Mouse (Mus musculus) layer of hippocampus, adult 9-11 months (tissue): Measurements from ENCODE around the gene Atp7b.

Experiments
- DNase-seq: peaks from one replicate; pipeline ENCODE4 v3.0.0; 2022

The Atp7b gene

DNA sequence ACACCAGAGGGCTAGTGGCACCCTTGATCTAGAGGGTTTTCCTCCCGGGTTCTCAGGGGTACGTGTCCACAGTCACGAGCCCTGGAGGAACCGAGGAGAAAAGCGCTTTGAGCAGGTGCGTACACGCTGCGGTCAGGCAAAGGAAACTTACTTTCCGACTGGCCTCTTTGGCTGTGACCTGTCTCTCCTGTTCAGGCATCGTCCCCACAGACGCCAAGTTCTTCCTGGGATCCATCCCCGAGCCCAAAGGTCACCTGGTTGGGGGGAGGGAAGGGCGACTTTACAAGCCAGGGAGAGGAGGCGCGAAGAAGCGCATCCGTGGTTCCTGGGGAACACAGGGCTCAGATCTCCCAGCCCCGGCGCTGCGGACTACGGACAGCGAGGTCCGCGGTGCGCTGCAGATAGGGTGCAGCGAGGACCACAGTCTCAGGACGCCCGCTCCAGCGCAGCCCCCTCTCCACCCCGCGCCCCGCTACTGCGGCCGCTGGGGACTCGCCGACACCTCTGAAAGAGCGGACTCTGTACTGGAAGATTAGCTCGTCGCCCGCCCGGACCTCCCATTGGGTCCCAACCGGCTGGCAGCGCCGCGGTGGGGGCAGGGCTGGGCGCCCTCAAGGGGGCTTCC, at the start of gene Atp7b:
Gene Atp7b, minus strand, starts transcription at position 485 of the 625 bp plus-strand sequence.
- no peak for DNase-seq

DNA sequence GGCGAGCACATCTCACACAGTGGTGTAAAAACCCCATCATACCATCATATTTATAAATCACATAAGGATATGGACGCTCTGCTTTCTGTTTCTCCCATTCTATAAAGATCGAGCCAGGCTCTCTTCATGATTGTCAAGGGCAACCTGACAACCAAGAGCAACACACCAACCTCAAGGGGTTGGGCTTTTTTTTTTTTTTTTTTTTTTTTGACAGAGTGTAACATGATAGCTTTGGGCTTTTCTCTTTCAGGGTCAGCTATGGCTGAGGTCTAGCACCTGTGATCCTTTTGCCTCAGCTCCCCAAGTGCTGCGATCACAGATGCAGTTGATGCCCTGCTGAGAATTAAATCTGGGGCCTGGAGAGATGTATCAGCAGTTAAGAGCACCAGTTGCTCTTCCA, 46.9 kb upstream of the Atp7b start:
- no peak for DNase-seq

DNA sequence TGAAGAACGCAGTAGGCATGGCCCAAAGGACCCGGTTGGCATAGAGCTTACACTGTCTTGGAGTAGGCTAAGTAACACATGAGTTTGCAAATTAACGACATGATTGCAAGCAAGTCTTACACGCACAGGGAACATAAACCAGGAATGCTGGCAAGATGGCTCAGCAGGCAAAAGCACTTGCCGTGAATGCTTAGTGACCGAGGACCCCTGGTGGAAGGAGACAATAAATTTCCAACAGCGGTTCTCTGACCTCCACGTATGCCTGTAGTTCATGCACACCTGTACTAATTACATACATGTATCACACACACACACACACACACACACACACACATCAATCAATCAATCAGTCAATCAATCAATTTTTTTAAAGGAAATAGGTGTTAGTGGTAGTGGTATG, 31.5 kb upstream of the Atp7b start:
- no peak for DNase-seq

DNA sequence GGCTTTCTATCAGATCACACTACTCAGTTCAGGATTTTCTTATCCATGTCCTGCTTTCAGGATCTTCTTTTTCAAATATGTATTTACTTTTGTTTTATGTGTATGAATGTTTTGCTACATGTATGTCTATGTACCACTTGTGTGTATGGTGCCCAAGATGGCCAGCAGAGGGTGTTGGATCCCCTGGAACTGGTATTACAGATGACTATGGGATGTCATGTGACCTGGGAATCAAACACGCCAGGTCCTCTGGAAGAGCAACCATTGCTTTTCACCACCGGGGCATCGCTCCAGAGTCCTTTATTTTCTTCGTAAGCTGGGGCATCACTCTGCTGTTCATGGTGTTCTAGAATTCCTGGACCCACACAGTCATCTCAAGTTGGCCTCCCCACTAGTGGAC, 29.1 kb upstream of the Atp7b start:
- no peak for DNase-seq

DNA sequence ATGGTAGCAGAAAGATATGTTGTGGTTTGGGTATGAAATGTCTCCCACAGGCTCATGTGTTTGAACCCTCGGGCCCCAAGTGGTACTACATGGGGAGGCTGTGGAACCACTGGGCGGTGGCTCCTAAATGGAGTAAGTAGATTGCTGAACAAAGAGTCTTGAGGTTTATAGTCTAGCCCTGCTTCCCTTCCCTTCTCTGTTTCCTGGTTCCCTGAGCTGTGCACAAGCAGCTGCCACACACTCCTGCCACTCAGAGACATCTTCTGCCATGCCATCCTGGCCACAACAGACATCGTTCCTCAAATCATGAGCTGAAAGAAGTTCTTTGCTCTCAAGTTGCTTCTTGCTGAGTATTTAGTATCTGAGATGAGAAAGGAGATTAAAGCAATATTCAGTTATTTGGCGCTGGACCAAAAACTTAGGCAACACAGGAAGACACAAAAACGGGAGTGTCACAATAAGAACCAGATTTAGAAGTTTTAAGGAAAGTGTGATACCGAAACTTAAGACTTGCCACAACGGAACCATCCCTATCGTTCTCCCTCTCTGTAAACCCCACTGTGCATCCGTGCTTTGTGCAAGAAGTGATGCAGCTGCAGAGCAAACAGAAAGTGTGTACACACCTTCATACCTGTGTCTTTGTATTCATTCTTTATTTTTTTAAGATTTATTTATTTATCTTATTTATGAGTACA, 19.4 kb upstream of the Atp7b start:
- no peak for DNase-seq

DNA sequence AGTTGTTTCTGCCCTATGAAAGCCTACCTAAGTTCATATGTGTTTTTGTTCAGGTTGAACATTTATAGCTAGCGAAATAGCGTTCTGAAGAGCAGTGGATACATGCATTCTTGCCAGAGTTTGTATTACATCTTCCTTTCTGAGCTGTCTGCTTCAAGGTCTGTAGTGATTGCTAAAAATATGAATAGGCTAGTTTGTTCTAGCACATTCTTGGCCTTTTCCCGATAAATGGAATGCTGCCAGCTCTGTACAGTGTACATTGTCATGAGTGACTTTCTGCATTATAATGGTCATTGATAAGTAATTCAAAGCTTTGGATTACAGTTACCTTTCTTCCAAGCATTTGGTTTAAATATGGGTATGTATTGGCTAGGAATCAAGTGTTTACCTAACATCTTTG, 1.0 kb upstream of the Atp7b start:
- DNase-seq, result no peak

DNA sequence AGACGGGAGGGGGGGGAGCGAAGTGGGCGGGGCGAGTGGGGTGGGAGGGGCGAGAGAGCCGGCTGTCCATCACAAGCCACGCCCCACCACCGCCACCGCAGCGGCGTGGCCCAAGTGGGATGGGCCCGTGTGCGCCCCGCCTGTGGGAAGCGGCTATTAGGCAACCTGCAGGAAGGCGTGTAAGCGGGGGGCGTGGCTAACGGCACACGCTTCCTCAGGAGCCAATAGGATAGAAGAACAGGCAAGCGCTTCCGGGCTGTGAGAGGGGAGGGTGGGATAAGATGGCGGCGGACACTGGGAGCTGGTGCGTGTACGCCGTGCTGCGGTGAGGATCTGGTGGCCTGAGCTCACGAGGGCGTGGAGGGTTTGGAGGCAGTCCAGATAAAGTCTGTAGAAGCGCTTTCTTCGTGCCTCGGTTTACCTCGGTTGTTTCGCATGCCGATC, 363 bp upstream of the Atp7b start, which contains the start of gene Alg11:
Gene Alg11, plus strand, starts transcription at position 276 of the 444 bp plus-strand sequence.
- peak; percentile 99 for DNase-seq

DNA sequence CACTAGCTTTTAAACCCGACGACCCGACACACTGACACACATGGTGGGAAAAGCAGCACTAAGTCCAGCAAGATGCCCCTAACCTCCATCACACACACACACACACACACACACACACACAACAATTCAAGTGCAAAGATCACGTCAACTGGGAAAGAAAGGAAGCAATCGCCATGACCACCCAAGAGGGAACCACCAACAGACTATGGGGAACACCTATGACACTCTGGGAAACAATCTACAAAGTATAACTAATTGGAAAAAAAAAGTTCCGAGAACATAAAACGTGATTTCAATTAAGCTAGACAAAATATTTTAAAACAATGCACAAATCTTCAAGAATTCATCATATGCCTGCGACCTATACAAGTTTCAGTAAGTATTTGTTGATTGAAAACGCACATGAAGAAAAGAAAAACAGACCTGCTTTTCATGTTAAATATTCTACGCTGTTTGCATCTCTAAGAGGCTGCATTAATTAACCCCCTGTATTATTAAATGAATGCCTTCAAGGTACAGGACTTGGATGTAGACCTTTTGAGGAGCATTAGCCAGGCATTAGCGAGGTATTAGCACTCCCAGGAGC, 859 bp downstream of the Atp7b start:
- DNase-seq, result no peak

DNA sequence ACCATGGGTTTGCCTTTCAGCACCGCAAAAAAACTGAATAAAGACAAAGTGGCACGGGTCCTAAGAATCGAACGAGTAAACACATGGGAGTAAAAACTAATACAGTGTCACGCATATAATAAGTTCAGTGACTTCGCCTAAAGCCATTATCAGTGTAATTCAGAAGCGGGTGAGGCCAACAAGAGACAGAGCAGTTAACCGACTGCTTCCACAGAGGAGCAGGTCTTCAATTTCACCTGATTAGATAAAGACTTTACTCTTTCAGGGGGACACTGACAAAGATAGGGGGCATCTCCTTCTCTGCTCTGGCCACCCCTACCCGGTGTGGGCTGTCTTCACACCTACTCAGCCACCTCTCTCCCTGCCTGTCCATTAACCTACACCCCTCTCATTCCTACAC, 1.7 kb downstream of the Atp7b start:
- no peak for DNase-seq

DNA sequence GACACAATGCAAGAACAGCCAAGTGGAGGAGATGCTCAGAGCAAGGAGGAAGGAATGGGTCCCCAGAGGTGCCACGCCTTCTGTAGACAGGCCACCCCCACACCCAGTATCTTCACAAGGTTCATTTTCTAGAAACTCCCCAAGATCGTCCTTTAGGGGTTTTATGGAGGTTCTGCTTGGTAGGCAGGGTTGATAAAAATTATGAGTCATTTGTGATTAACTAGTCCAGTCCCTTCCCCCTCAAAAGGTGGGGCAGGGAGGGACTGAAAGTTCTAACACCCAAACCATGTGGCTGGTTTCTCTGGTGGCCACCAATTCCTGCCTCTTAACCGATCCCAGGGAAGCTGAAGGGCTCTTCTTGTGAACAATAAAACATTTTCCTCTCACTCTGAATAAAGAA, 3.3 kb downstream of the Atp7b start:
- DNase-seq, result no peak

DNA sequence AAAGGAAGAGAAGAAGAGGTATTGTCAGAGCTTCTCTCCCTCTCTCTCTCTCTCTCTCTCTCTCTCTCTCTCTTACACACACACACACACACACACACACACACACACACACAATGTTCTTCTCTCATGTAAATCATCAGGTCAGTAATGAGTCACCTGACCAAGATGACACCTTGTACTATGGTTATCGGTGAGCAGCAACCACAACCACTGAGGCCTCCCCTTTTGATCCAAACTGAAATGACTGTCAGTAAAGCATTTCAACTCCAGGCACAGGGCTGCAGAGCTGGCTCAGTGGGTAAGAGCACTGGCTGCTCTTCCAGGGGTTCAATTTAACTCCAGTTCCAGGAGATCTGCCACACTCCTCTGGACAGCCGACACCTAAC, 4.6 kb downstream of the Atp7b start:
- DNase-seq, result no peak

DNA sequence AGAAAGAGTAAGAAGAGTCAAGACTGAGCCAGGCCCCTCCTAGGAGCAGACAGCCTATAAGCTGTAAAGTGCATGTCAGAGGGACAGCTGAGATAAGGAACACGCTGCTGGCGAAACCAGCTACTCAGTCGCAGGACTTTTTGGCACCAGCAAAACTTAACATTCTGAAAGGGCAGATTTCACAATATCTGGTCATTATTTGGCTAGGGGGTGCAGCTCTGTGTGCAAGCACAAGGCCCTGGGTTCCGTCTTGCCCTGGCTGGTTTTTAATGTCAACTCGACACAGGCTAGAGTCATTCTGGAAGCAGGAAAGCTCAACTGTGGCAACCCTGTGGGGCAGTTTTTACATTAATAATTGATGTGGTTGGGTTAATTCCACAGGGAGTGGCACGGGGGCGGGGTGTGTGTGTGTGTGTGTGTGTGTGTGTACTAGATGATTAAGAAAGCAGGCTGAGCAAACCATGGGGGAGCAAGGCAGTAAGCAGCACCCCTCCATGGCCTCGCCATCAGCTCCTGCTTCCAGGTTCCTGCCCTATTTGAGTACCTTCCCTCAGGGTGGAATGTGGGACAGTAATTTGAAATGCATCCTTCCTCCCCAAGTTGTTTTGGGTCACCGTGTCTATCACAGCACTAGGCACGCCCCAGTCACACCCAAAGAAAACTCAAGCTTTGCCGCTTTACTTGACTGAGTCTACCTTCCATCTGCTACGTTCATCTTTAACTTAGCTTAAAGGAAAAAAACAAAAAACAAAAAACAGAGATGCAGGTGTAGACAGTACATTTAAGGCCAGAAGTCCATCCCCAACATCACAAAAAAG, 5.2 kb downstream of the Atp7b start:
- DNase-seq, result no peak

DNA sequence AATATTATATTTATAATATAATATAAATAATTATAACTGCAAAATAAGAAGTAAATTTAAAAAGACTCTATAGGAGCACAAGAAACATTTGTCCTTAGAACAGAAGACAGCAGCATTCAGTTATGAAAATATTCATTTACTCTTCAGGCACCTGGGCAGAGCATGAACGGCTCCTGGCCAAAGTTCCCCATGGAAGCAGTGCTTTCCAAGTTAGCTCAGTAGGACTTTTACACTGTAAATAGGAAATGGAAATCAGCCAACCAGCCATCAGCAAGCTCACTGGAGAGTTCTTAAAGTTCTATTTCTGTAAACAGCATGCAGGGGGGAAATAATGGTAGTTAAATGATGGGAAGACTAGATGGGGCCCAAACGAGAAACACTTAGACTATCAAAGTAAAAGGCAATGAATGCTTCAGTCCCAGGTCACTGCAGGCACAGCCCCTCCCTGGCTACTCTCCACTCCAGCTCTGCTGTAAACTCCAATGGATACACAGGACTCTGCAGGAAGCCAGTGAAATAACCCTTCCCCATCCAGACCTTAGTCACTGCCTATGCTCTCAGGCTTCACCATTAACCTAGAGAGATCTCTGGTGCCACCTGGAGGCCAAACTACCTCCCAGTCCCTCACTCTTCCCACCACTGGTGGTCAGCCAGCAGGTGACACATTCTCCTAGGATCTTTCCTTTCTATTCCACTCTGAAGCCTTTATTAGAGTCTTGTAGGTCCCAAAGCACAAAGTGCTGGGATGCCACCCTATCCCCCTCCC, 12.2 kb downstream of the Atp7b start:
- no peak for DNase-seq

DNA sequence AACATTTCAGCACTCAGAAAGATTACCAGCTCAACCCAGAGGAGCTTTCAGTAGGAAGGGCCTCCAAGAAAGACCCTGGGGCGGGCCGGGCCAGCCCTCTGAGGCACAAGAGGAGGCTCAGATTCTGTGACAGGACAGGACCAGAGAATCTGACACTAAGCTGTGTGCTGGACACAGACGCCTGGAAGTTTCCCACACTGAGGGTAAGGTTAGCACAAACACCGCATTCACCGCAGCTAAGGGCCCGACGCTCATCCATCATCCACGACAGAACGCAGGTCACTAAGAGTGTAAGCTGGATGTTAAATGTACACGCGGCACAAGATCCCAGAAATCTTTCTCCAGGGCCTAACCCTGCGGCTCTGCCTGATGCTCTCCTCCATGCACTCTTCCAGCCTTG, 16.4 kb downstream of the Atp7b start:
- no peak for DNase-seq

DNA sequence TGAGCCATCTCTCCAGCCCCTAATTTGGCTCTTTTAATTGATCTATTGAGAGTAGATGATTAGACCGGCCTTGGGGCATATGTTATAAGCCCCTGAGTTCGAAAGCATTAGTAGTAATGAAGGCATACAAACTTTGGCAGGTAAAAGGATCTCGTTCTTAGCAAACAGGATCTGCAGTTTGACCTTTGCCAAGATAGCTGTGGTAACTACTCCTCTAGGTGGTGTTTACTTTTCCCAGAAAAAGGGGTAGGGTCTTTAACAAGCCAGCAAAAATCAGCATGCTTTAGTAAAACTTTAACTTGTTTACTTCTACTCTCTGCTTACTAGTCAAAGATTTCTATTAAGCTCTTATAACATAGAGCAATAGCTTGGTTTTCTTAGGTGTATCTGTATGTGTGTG, 17.6 kb downstream of the Atp7b start:
- no peak for DNase-seq

DNA sequence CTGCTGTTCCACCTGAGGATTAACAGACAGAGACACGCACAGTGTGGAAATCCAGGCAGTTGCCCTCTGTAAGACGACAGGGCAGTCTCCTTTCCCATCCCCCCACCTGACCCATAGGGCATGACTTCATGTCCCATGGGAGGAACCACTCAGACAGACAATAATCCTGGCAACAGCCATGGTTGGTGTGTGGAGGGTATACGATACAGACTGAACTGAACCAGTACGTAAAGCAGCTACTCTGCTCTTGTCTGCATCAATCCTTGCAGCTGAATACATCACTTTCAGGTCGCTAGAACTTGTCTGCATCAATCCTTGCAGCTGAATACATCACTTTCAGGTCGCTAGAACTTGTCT, 20.0 kb downstream of the Atp7b start:
- DNase-seq, result no peak

DNA sequence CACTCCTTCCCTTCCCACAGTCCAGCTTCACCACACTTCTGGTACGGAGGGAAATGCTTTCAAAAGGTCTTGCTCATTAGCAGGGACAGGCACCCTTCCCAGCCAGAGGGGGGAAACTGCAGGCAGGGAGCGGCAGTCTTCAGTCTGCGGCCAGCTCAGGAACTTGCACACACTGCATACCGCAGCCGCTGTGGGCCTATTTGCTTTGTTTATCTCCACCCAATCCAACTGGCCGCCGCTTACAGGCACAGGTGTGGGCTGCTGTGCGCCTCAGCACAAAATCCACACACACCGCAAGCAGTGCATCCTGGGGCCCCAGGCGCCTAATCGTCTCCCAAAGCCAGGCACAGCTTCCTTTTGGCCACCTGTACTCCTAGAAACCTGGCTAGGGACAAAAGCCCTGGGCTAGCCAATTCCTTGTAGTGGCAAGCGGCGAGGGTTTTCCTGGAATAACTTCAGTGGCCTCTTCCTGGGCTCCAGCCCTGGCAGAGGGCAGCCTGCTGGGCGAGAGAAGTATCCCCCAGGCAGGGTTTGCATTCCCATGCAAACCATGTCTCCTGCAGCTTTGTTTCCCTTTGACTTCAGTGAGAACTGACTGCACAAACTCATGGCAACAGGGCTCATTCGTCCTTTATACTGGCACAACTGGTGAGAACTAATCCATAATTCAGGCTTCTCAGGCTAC, 20.5 kb downstream of the Atp7b start:
- no peak for DNase-seq

DNA sequence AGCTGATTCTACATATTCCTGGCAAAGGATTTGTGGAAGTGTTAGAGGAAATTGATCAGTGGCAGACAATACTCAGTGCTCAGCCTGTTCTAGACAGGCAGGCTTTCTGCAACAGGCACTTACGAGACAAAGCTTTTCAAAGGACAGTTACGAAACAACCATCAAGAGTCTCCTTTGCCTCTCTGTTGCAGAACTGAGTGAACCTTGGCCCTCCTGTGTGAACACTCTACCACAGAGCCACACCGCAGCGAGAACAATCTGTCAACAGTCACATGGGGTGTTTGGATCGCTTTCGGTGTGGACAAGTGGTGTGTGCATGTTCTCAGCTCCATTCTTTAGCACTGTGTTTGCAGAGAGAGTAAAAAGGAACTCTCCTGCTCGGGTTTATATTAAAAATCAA, 23.1 kb downstream of the Atp7b start:
- no peak for DNase-seq

DNA sequence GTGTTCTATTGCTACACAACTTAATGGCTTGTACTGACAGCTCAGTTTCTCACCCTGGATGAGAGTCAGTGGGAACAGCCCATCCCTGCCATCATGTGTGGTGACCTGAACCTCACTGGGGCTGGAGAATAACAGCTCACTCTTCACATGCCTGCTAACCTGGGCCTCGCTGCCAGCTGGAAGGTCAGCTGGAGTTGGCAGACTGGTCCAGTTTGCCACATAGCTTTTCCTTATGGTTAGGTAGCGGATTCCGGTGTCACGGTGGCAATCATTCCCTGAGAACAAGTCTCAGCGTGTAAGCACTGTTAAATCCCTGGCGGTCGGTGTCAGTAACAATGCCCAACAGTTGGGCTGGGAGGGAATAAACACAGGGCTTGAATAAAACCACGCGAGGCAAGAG, 24.0 kb downstream of the Atp7b start:
- DNase-seq, result no peak

DNA sequence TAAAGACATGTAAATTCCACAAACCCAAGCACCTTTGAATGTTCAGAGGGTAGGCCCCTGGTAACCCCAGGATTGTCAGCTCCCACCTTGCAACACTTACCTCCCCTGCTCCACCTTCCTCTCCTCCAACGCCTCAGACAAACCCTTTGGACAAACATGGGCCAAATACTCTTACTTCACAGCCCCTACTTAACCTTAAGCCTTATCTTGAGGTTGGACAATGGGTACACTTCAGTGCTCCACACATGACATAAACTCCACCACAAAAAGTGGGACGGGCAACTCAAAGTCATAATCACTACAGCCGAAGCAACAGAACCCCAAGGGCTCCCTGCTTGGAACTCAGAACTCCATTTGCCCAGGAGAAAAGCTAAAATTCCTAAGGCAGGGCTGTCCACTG, 29.1 kb downstream of the Atp7b start:
- no peak for DNase-seq

DNA sequence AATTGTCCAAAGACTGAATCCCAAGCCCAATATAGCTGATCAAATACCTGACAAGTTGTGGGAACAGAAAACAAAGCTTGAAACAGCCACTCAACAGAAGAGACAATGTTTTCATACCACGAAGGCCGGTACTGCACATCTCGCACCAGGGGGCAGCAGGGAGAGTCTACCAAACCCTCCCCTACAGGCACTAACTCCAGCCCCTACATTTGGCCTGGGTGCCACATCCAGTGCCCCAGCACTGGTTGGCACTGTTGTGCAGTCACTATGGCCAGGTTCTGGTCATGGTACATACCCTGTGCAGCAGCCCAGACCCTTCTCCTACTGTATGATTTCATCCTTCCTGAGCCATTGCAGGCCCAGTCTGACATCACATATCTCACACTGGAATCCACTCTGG, 31.1 kb downstream of the Atp7b start:
- DNase-seq, result no peak

DNA sequence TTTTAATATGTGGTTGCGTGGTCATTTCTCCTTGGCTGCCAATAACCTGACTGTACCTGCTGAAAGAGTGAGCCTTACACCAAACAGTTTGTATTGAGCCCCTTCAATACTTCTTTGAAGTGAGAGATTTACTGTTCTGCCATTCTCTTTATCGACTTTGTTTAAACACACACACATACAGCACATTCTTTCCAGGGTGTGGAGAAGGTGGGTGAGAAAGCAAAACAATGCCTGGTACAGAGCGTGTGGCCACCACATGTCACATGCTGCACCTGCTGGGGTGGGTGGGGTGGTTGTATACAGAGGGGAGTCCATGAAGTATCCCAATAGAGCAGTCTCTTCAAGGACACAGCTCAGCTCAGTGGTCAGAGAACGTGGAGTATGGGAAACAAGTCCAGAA, 34.9 kb downstream of the Atp7b start:
- no peak for DNase-seq
